Mouse (Mus musculus): Measurements from ENCODE around the gene Gal3st3. TPM values are rescaled to one million over a fixed set of nuclear protein-coding genes. Genes with fewer than 3 reads are reported as not detected.
A peak's percentile ranks its signal among the peaks of the same experiment; 100 is the strongest.

The Gal3st3 gene
- polyA plus RNA-seq, 1 experiment = 0.82 TPM

GRCm38 (mm10) chr19:5272801-5273733, 25.1 kb upstream of the Gal3st3 start, which contains the start of gene Pacs1:
Gene Pacs1 (minus strand): TSS chr19:5273119.
- H3K4me3 ChIP-seq (replicated peaks; ENCODE audit: control insufficient read depth, low read depth, low read length) = peak within 1 kb of the TSS; percentile 85
- H3K27ac ChIP-seq (ENCODE audit: control insufficient read depth, insufficient read depth, low read depth, low read length, poor library complexity) = peak within 1 kb of the TSS; percentile 82
- WGBS = under 1% methylated on average over 97 of the region's 97 CpGs
- peaks cover 4% of the 10 kb centered on the region; the same call in 1 of the 2 replicates for H3K4me1 ChIP-seq (ENCODE audit: control insufficient read depth, insufficient read depth, low read length)
- TF ChIP-seq CTCF (IDR thresholded peaks at IDR 0.05; ENCODE audit: control insufficient read depth, insufficient read depth, low read length) = no peak
- TF ChIP-seq POLR2A (IDR thresholded peaks at IDR 0.05; ENCODE audit: borderline replicate concordance, control insufficient read depth, low read depth, low read length) = peak; percentile 47; the same call in 1 of the 2 replicates

- H3K4me3 ChIP-seq (replicated peaks; ENCODE audit: control insufficient read depth, low read depth, low read length) = no peak overlapping the region
- peaks cover 4% of the 10 kb centered on the region; the same call in 1 of the 2 replicates for H3K4me1 ChIP-seq (ENCODE audit: control insufficient read depth, insufficient read depth, low read length)
- 31% methylated on average over 4 of the region's 4 CpGs for WGBS
Observed at GRCm38 (mm10) chr19:5273916-5274315, 24.2 kb upstream of the Gal3st3 start.

GRCm38 (mm10) chr19:5274641-5275040, 23.5 kb upstream of the Gal3st3 start:
- 70% methylated on average over 13 of the region's 13 CpGs for WGBS
- Histone ChIP-seq H3K27ac (ENCODE audit: control insufficient read depth, insufficient read depth, low read depth, low read length, poor library complexity) (peak overlapping the region; percentile 75), H3K4me3 (replicated peaks; ENCODE audit: control insufficient read depth, low read depth, low read length) (no peak overlapping the region), H3K4me1 (ENCODE audit: control insufficient read depth, insufficient read depth, low read length) (peaks cover 4% of the 10 kb centered on the region; the same call in 1 of the 2 replicates)
- TF ChIP-seq CTCF (IDR thresholded peaks at IDR 0.05; ENCODE audit: control insufficient read depth, insufficient read depth, low read length) = no peak
- TF ChIP-seq POLR2A (IDR thresholded peaks at IDR 0.05; ENCODE audit: borderline replicate concordance, control insufficient read depth, low read depth, low read length) = no peak

More at GRCm38 (mm10) chr19:5273916-5274315, 24.2 kb upstream of the Gal3st3 start:
- TF ChIP-seq CTCF (IDR thresholded peaks at IDR 0.05; ENCODE audit: control insufficient read depth, insufficient read depth, low read length) (no peak), POLR2A (IDR thresholded peaks at IDR 0.05; ENCODE audit: borderline replicate concordance, control insufficient read depth, low read depth, low read length) (no peak)
- H3K27ac ChIP-seq (ENCODE audit: control insufficient read depth, insufficient read depth, low read depth, low read length, poor library complexity) = peak overlapping the region; percentile 32; the same call in 1 of the 2 replicates

- Histone ChIP-seq H3K4me3 (replicated peaks; ENCODE audit: control insufficient read depth, low read depth, low read length) (no peak overlapping the region), H3K27ac (ENCODE audit: control insufficient read depth, insufficient read depth, low read depth, low read length, poor library complexity) (no peak overlapping the region), H3K4me1 (ENCODE audit: control insufficient read depth, insufficient read depth, low read length) (peaks cover 4% of the 10 kb centered on the region; the same call in 1 of the 2 replicates)
- WGBS = 89% methylated on average over 5 of the region's 5 CpGs
- TF ChIP-seq CTCF (IDR thresholded peaks at IDR 0.05; ENCODE audit: control insufficient read depth, insufficient read depth, low read length) = no peak
- TF ChIP-seq POLR2A (IDR thresholded peaks at IDR 0.05; ENCODE audit: borderline replicate concordance, control insufficient read depth, low read depth, low read length) = no peak
Observed at GRCm38 (mm10) chr19:5275736-5276135, 22.4 kb upstream of the Gal3st3 start.

GRCm38 (mm10) chr19:5276531-5276930, 21.6 kb upstream of the Gal3st3 start:
- Histone ChIP-seq H3K4me3 (replicated peaks; ENCODE audit: control insufficient read depth, low read depth, low read length) (no peak overlapping the region), H3K4me1 (ENCODE audit: control insufficient read depth, insufficient read depth, low read length) (peaks cover 4% of the 10 kb centered on the region; the same call in 1 of the 2 replicates), H3K27ac (ENCODE audit: control insufficient read depth, insufficient read depth, low read depth, low read length, poor library complexity) (no peak overlapping the region)
- 93% methylated on average over 2 of the region's 2 CpGs for WGBS
- no peak for TF ChIP-seq POLR2A (IDR thresholded peaks at IDR 0.05; ENCODE audit: borderline replicate concordance, control insufficient read depth, low read depth, low read length)

GRCm38 (mm10) chr19:5277140-5277539, 21.0 kb upstream of the Gal3st3 start:
- H3K4me3 ChIP-seq (replicated peaks; ENCODE audit: control insufficient read depth, low read depth, low read length) = no peak overlapping the region
- TF ChIP-seq POLR2A (IDR thresholded peaks at IDR 0.05; ENCODE audit: borderline replicate concordance, control insufficient read depth, low read depth, low read length) (no peak), CTCF (IDR thresholded peaks at IDR 0.05; ENCODE audit: control insufficient read depth, insufficient read depth, low read length) (no peak)
- H3K4me1 ChIP-seq (ENCODE audit: control insufficient read depth, insufficient read depth, low read length) = peaks cover 3% of the 10 kb centered on the region; the same call in 1 of the 2 replicates
- no peak overlapping the region for H3K27ac ChIP-seq (ENCODE audit: control insufficient read depth, insufficient read depth, low read depth, low read length, poor library complexity)
- 86% methylated on average over 3 of the region's 3 CpGs for WGBS

- Histone ChIP-seq H3K4me1 (ENCODE audit: control insufficient read depth, insufficient read depth, low read length) (peaks cover 3% of the 10 kb centered on the region), H3K4me3 (replicated peaks; ENCODE audit: control insufficient read depth, low read depth, low read length) (no peak overlapping the region), H3K27ac (ENCODE audit: control insufficient read depth, insufficient read depth, low read depth, low read length, poor library complexity) (no peak overlapping the region)
- TF ChIP-seq CTCF (IDR thresholded peaks at IDR 0.05; ENCODE audit: control insufficient read depth, insufficient read depth, low read length) (no peak), POLR2A (IDR thresholded peaks at IDR 0.05; ENCODE audit: borderline replicate concordance, control insufficient read depth, low read depth, low read length) (no peak)
- 65% methylated on average over 8 of the region's 8 CpGs for WGBS
Observed at GRCm38 (mm10) chr19:5278381-5278780, 19.8 kb upstream of the Gal3st3 start.

GRCm38 (mm10) chr19:5294972-5295735, 3.0 kb upstream of the Gal3st3 start, which contains the start of gene Sf3b2:
Gene Sf3b2 (minus strand): TSS chr19:5295455.
- peak within 1 kb of the TSS; percentile 95 for H3K4me3 ChIP-seq (replicated peaks; ENCODE audit: control insufficient read depth, low read depth, low read length)
- H3K27ac ChIP-seq (ENCODE audit: control insufficient read depth, insufficient read depth, low read depth, low read length, poor library complexity) = peak within 1 kb of the TSS; percentile 87
- peaks cover 3% of the 10 kb centered on the region for H3K4me1 ChIP-seq (ENCODE audit: control insufficient read depth, insufficient read depth, low read length)
- TF ChIP-seq POLR2A (IDR thresholded peaks at IDR 0.05; ENCODE audit: borderline replicate concordance, control insufficient read depth, low read depth, low read length) (peak; percentile 52), CTCF (IDR thresholded peaks at IDR 0.05; ENCODE audit: control insufficient read depth, insufficient read depth, low read length) (peak; percentile 89)
- under 1% methylated on average over 46 of the region's 46 CpGs for WGBS
